Mouse (Mus musculus): ENCODE data around the gene Ahnak2. TPM values are rescaled to one million over a fixed set of nuclear protein-coding genes. Genes with fewer than 3 reads are reported as not detected.

Gene Ahnak2
- polyA plus RNA-seq (2014; fragmentation: Illumina TruSeq; extraction: RNeasy Lipid Tissue Mini Kit (QIAGEN cat#74804); ENCODE audit: low read depth, low replicate concordance): 13.3 TPM

GRCm38 (mm10) chr12:112801864-112802846, at the start of gene Ahnak2:
Gene Ahnak2 (minus strand): TSS chr12:112802657.

GRCm38 (mm10) chr12:112829244-112829864, 26.9 kb upstream of the Ahnak2 start, which contains the start of gene Cdca4:
Gene Cdca4 (minus strand): TSS chr12:112829423.

GRCm38 (mm10) chr12:112808587-112809364, 6.3 kb upstream of the Ahnak2 start, which contains the start of gene Clba1:
Gene Clba1 (plus strand): TSS chr12:112808937.

GRCm38 (mm10) chr12:112760154-112760926, 42.1 kb downstream of the Ahnak2 start, which contains the start of gene Pld4:
Gene Pld4 (plus strand): TSS chr12:112760655.

Other genes starting within 250 kb of the Ahnak2 start
- 2.2 TPM for gene Inf2, start 213.9 kb downstream of the Ahnak2 start, polyA plus RNA-seq (2014; fragmentation: Illumina TruSeq; extraction: RNeasy Lipid Tissue Mini Kit (QIAGEN cat#74804); ENCODE audit: low read depth, low replicate concordance)
- gene Adssl1, start 182.6 kb downstream of the Ahnak2 start, polyA plus RNA-seq (2014; fragmentation: Illumina TruSeq; extraction: RNeasy Lipid Tissue Mini Kit (QIAGEN cat#74804); ENCODE audit: low read depth, low replicate concordance): 0.41 TPM
- 1.9 TPM for gene Siva1, start 158.0 kb downstream of the Ahnak2 start, polyA plus RNA-seq (2014; fragmentation: Illumina TruSeq; extraction: RNeasy Lipid Tissue Mini Kit (QIAGEN cat#74804); ENCODE audit: low read depth, low replicate concordance)
- 7.6 TPM for gene Akt1, start 127.8 kb downstream of the Ahnak2 start, polyA plus RNA-seq (2014; fragmentation: Illumina TruSeq; extraction: RNeasy Lipid Tissue Mini Kit (QIAGEN cat#74804); ENCODE audit: low read depth, low replicate concordance)
- 0.91 TPM for gene Zbtb42, start 123.8 kb downstream of the Ahnak2 start, polyA plus RNA-seq (2014; fragmentation: Illumina TruSeq; extraction: RNeasy Lipid Tissue Mini Kit (QIAGEN cat#74804); ENCODE audit: low read depth, low replicate concordance)
- gene Cep170b, start 82.2 kb downstream of the Ahnak2 start, polyA plus RNA-seq (2014; fragmentation: Illumina TruSeq; extraction: RNeasy Lipid Tissue Mini Kit (QIAGEN cat#74804); ENCODE audit: low read depth, low replicate concordance): 23.2 TPM
- gene Pld4, start 42.0 kb downstream of the Ahnak2 start, polyA plus RNA-seq (2014; fragmentation: Illumina TruSeq; extraction: RNeasy Lipid Tissue Mini Kit (QIAGEN cat#74804); ENCODE audit: low read depth, low replicate concordance): 0.60 TPM
- gene Clba1, start 6.3 kb upstream of the Ahnak2 start, polyA plus RNA-seq (2014; fragmentation: Illumina TruSeq; extraction: RNeasy Lipid Tissue Mini Kit (QIAGEN cat#74804); ENCODE audit: low read depth, low replicate concordance): 0.28 TPM
- 8.8 TPM for gene Cdca4, start 26.8 kb upstream of the Ahnak2 start, polyA plus RNA-seq (2014; fragmentation: Illumina TruSeq; extraction: RNeasy Lipid Tissue Mini Kit (QIAGEN cat#74804); ENCODE audit: low read depth, low replicate concordance)
- gene Gpr132, start 65.6 kb upstream of the Ahnak2 start, polyA plus RNA-seq (2014; fragmentation: Illumina TruSeq; extraction: RNeasy Lipid Tissue Mini Kit (QIAGEN cat#74804); ENCODE audit: low read depth, low replicate concordance): 0.66 TPM
- gene Jag2, start 127.1 kb upstream of the Ahnak2 start, polyA plus RNA-seq (2014; fragmentation: Illumina TruSeq; extraction: RNeasy Lipid Tissue Mini Kit (QIAGEN cat#74804); ENCODE audit: low read depth, low replicate concordance): 0.09 TPM
- gene Nudt14, start 139.5 kb upstream of the Ahnak2 start, polyA plus RNA-seq (2014; fragmentation: Illumina TruSeq; extraction: RNeasy Lipid Tissue Mini Kit (QIAGEN cat#74804); ENCODE audit: low read depth, low replicate concordance): not detected
- 1.6 TPM for gene Btbd6, start 173.8 kb upstream of the Ahnak2 start, polyA plus RNA-seq (2014; fragmentation: Illumina TruSeq; extraction: RNeasy Lipid Tissue Mini Kit (QIAGEN cat#74804); ENCODE audit: low read depth, low replicate concordance)
- 20.3 TPM for gene Brf1, start 198.0 kb upstream of the Ahnak2 start, polyA plus RNA-seq (2014; fragmentation: Illumina TruSeq; extraction: RNeasy Lipid Tissue Mini Kit (QIAGEN cat#74804); ENCODE audit: low read depth, low replicate concordance)
- gene Pacs2, start 211.9 kb upstream of the Ahnak2 start, polyA plus RNA-seq (2014; fragmentation: Illumina TruSeq; extraction: RNeasy Lipid Tissue Mini Kit (QIAGEN cat#74804); ENCODE audit: low read depth, low replicate concordance): 6.5 TPM

All from sigmoid colon, adult 10 weeks (tissue).